Mouse (Mus musculus): Measurements from ENCODE around the gene Bpifb2.

DNA sequence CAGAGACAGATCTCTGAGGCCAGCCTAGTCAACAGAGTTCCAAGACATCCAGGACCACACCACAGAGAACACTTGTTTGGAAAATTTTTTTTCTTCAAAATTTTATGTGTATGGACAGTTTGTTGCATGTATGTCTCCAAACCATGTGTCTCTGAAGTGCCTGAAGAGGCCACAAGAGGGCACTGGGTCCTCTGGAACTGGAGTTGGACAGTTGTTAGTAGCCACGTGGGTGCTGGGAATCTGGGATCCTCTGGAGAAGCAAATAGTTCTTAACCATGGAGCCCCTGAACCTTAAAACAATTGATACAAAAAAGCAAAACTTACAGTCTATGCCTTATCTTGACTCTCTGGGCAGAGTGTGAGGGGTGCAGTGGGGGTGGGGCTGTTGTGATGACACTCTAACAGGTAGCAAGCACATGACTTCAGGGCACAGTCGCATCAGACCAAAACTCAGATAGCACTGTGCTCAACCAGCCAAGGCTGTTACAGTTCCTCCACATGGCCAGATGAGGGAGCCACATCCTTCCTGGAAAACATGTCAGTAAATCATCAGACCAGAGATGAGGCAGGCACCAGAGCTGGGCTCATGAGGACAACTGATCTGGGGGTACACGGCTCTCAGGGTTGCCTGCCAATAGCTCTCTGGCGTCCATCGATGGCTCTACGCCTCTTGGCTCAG is 24.4 kb upstream of the Bpifb2 start:
- TF ChIP-seq HCFC1 (IDR thresholded peaks at IDR 0.05; ENCODE audit: borderline replicate concordance, insufficient read depth, low read length), result no peak
- TF ChIP-seq CHD2 (IDR thresholded peaks at IDR 0.05; ENCODE audit: low read depth, low read length), result no peak
- peak; percentile 18; the same call in 1 of the 2 replicates for TF ChIP-seq ZC3H11A (IDR thresholded peaks at IDR 0.05; ENCODE audit: borderline replicate concordance, low read depth, low read length)
- no peak for TF ChIP-seq MAFK (IDR thresholded peaks at IDR 0.05; ENCODE audit: insufficient read depth, low read depth, low read length)

Measured in ES-E14 (cell line).